ENCODE assay signal across 7 mouse cellular contexts in the genomic region with DNA sequence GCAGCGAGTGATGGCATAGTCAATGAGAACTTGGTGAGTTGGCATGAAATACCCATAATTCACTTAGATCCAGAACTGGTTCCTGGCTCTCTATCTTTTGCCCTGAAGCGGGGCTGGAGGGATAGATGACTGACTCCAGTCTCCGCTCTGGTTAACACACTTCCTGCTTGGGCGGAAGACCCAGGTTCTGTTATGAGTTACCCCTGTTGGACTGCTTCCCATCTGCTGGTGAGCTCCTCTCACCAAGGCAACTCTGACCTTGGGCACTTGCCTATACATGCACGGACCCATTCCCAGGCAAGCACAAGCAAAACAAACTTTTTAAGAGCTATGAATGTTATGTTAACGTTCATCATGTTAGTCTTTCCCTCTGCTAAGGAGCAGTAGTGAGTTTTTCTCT. TPM values are rescaled to one million over a fixed set of nuclear protein-coding genes. Genes with fewer than 3 reads are reported as not detected.
DNase-seq lines count a peak whose midpoint lies in the region; ATAC-seq lines count a peak whose summit lies in the region.

No protein-coding gene starts in this region.

- H3K27me3 ChIP-seq in intestine, embryonic 16.5 days (replicated peaks; ENCODE audit: control insufficient read depth, insufficient read depth, low read length) = no peaks in the 10 kb centered on the region
- peaks cover 12% of the 10 kb centered on the region; the same call in 1 of the 2 replicates for H3K27me3 ChIP-seq in neural tube, embryonic 15.5 days (replicated peaks)

- peak overlapping the region; percentile 81 for H3K4me2 ChIP-seq in intestine, embryonic 16.5 days (ENCODE audit: low read depth, low read length)
- peak overlapping the region; percentile 87 for H3K4me2 ChIP-seq in neural tube, embryonic 15.5 days

- ATAC-seq in intestine, embryonic 16.5 days = no peak
- ATAC-seq in neural tube, embryonic 15.5 days (ENCODE audit: low FRiP score) = no peak
- no peak for ATAC-seq in cerebellum, adult (ENCODE audit: insufficient number of reproducible peaks, low FRiP score, low TSS enrichment)
- ATAC-seq in granulocyte monocyte progenitor cell, adult 5-6 weeks (replicated peaks; ENCODE audit: poor library complexity, severe bottlenecking) = no peak

- H3K4me1 ChIP-seq in intestine, embryonic 16.5 days (ENCODE audit: control insufficient read depth, insufficient read depth, low read length) = peaks cover 27% of the 10 kb centered on the region
- H3K4me1 ChIP-seq in neural tube, embryonic 15.5 days = peaks cover 25% of the 10 kb centered on the region

- no peaks in the 10 kb centered on the region; the same call in 1 of the 2 replicates for H3K36me3 ChIP-seq in intestine, embryonic 16.5 days (ENCODE audit: control insufficient read depth, insufficient read depth, low read length)
- no peaks in the 10 kb centered on the region for H3K36me3 ChIP-seq in neural tube, embryonic 15.5 days

- peak overlapping the region; percentile 92 for H3K4me3 ChIP-seq in intestine, embryonic 16.5 days (ENCODE audit: low read length)
- H3K4me3 ChIP-seq in neural tube, embryonic 15.5 days (replicated peaks) = peak overlapping the region; percentile 79

- DNase-seq in retina, embryonic 14.5 days (ENCODE audit: low spot score) = peak; percentile 20
- DNase-seq in retina, postnatal 1 day = no peak
- DNase-seq in embryo, embryonic 10.5 days (ENCODE audit: low spot score) = peak; percentile 54

- peak overlapping the region; percentile 21; the same call in 1 of the 2 replicates for H3K27ac ChIP-seq in intestine, embryonic 16.5 days (ENCODE audit: low read length)
- H3K27ac ChIP-seq in neural tube, embryonic 15.5 days (replicated peaks) = no peak overlapping the region

- H3K9me3 ChIP-seq in intestine, embryonic 16.5 days (ENCODE audit: control insufficient read depth, low read length) = no peaks in the 10 kb centered on the region
- no peaks in the 10 kb centered on the region for H3K9me3 ChIP-seq in neural tube, embryonic 15.5 days (replicated peaks)

- 19% methylated on average over 6 of the region's 6 CpGs for WGBS in intestine, embryonic 16.5 days
- 21% methylated on average over 6 of the region's 6 CpGs for WGBS in neural tube, embryonic 15.5 days

- H3K9ac ChIP-seq in intestine, embryonic 16.5 days (ENCODE audit: low read depth, low read length) = peak overlapping the region; percentile 83
- H3K9ac ChIP-seq in neural tube, embryonic 15.5 days (replicated peaks) = 0 out of 2 replicates have a peak overlapping the region, but pooled peaks have one; percentile 18

RNA-seq across cellular contexts. Expression of a gene that starts 1.4 kb away (rescaled TPM):
- polyA plus RNA-seq in intestine, embryonic 16.5 days (2015; fragmentation: Nextera tagmentation; extraction: Ambion mirVana) = 122 and 147 TPM in 2 replicates
- 42.1 and 74.2 TPM in 2 replicates for polyA plus RNA-seq in neural tube, embryonic 15.5 days (2015; fragmentation: Nextera tagmentation; extraction: Ambion mirVana)
- total RNA-seq in granulocyte monocyte progenitor cell, adult 5-6 weeks (2014; fragmentation: Nextera tagmentation) = 132 and 162 TPM in 2 replicates
- total RNA-seq in granulocyte monocyte progenitor cell, adult 5-6 weeks (2017) = 130 and 144 TPM in 2 replicates

RNA-seq across cellular contexts. Expression of a gene that starts 27.8 kb away (rescaled TPM):
- 1.4 and 2.1 TPM in 2 replicates for polyA plus RNA-seq in intestine, embryonic 16.5 days (2015; fragmentation: Nextera tagmentation; extraction: Ambion mirVana)
- polyA plus RNA-seq in neural tube, embryonic 15.5 days (2015; fragmentation: Nextera tagmentation; extraction: Ambion mirVana) = 1.4 and 2.1 TPM in 2 replicates
- not detected in 2 replicates for total RNA-seq in granulocyte monocyte progenitor cell, adult 5-6 weeks (2014; fragmentation: Nextera tagmentation)
- not detected in 2 replicates for total RNA-seq in granulocyte monocyte progenitor cell, adult 5-6 weeks (2017)

RNA-seq across cellular contexts. Expression of a gene that starts 58.3 kb away (rescaled TPM):
- polyA plus RNA-seq in intestine, embryonic 16.5 days (2015; fragmentation: Nextera tagmentation; extraction: Ambion mirVana) = 8.1 and 10.0 TPM in 2 replicates
- 11.3 and 11.4 TPM in 2 replicates for polyA plus RNA-seq in neural tube, embryonic 15.5 days (2015; fragmentation: Nextera tagmentation; extraction: Ambion mirVana)
- 7.1 and 13.2 TPM in 2 replicates for total RNA-seq in granulocyte monocyte progenitor cell, adult 5-6 weeks (2014; fragmentation: Nextera tagmentation)
- 10.0 and 12.7 TPM in 2 replicates for total RNA-seq in granulocyte monocyte progenitor cell, adult 5-6 weeks (2017)
